Mouse (Mus musculus) erythroblast, embryonic 14.5 days (primary cell): ENCODE results near the gene Fbxl17.

Experiments
- GATA1 ChIP-seq: IDR thresholded peaks from 2 replicates; pipeline ENCODE4 v1.6.1; 2012; ENCODE audit warnings: low read length, inconsistent platforms, mixed read lengths
- TAL1 ChIP-seq: IDR thresholded peaks from 3 replicates; pipeline ENCODE4 v1.6.1; 2012; ENCODE audit warnings: low read length, inconsistent platforms, mixed read lengths

DNA sequence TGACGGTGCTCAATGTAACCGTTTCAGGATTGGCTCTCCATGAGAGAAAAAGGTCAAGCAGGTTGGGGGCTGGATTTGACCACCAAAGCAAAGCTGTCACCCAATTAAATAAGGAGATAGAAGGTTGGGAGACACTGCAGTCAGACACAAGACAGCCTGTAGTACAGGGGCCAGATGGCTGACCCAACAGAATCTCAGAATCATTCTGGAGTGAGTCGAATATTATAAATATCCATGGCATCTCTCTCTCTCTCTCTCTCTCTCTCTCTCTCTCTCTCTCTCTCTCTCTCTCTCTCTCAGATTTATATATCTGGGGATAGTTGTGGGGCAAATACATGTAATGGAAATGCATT lies 487.3 kb downstream of the Fbxl17 start:
- TF ChIP-seq GATA1 (no peak), TAL1 (no peak)
